Mouse (Mus musculus) heart, postnatal 0 days (tissue): ENCODE results near the gene Scn1b. TPM values are rescaled to one million over a fixed set of nuclear protein-coding genes. Genes with fewer than 3 reads are reported as not detected.

ENCODE experiments used
- ATAC-seq: fragments of 200-750 bp; cut with Nextera tagmentation; 2 replicates; pipeline ENCODE4 v1.8.0; 2017; ENCODE audit warnings: low read depth, moderate number of reproducible peaks, moderate library complexity; ENCODE audit not compliant: insufficient read depth
- DNase-seq: peaks from one replicate; pipeline ENCODE4 v3.0.0-alpha.2; 2016; ENCODE audit warnings: low spot score
- H3K27ac ChIP-seq: fragments of 300-500 bp; sonication (generic); 2 replicates; pipeline ENCODE4 v1.5.1; 2014; ENCODE audit warnings: low read depth, mild to moderate bottlenecking
- H3K27me3 ChIP-seq: fragments of 300-500 bp; sonication (generic); 2 replicates; pipeline ENCODE4 v1.6.1; 2014; ENCODE audit warnings: low read length, mixed read lengths; ENCODE audit not compliant: control insufficient read depth, insufficient read depth
- H3K36me3 ChIP-seq: fragments of 300-500 bp; sonication (generic); replicated peaks from 2 replicates; pipeline ENCODE4 v1.6.1; 2014; ENCODE audit warnings: low read length, mixed read lengths; ENCODE audit not compliant: control insufficient read depth, insufficient read depth
- H3K4me1 ChIP-seq: fragments of 300-500 bp; sonication (generic); 2 replicates; pipeline ENCODE4 v1.6.1; 2014; ENCODE audit warnings: antibody characterized with exemption; ENCODE audit not compliant: control insufficient read depth, insufficient read depth
- H3K4me2 ChIP-seq: fragments of 300-500 bp; sonication (generic); 2 replicates; pipeline ENCODE4 v1.6.1; 2014; ENCODE audit warnings: low read depth, mild to moderate bottlenecking, low read length, moderate library complexity
- H3K4me3 ChIP-seq: fragments of 300-500 bp; sonication (generic); 2 replicates; pipeline ENCODE4 v1.5.1; 2014; ENCODE audit warnings: low read depth, low read length
- H3K9ac ChIP-seq: fragments of 300-500 bp; sonication (generic); replicated peaks from 2 replicates; pipeline ENCODE4 v1.6.1; 2014; ENCODE audit warnings: low read depth, low read length, mixed read lengths
- H3K9me3 ChIP-seq: fragments of 300-500 bp; sonication (generic); replicated peaks from 2 replicates; pipeline ENCODE4 v1.6.1; 2016; ENCODE audit warnings: low read length; ENCODE audit not compliant: control insufficient read depth
- CTCF ChIP-seq: IDR thresholded peaks from 2 replicates; pipeline ENCODE4 v1.5.1; 2016; ENCODE audit warnings: antibody characterized with exemption, control low read depth, low read depth
- EP300 ChIP-seq: IDR thresholded peaks from 2 replicates; pipeline ENCODE4 v1.6.1; 2016; ENCODE audit warnings: antibody characterized with exemption, low read depth
- WGBS: fragments of 180-500 bp; shearing (Covaris S2); extraction: QIAGEN DNeasy Blood & Tissue Kit; methylation state at CpG from one replicate; pipeline ENCODE4 v1.1.7; 2014; 5-methylcytosine and 5-hydroxymethylcytosine counted together
- polyA plus RNA-seq: library from polyadenylated mRNA; unstranded; fragments of >200 nt; fragmentation: Nextera tagmentation; extraction: Ambion mirVana; gene quantifications from 2 replicates; pipeline ENCODE4 v1.2.1, GENCODE M21; 2015
- total RNA-seq: library from RNA; depleted of rRNA; stranded (reverse); fragments of >200 nt; gene quantifications from 2 replicates; pipeline ENCODE4 v1.2.3, GENCODE M21; 2014; ENCODE audit warnings: low replicate concordance

The Scn1b gene
- total and polyA plus RNA-seq, 2 experiments from 2014 or later = 4.2 to 4.7 TPM

- Histone ChIP-seq H3K4me2 (no peak within 1 kb of the TSS), H3K4me3 (no peak within 1 kb of the TSS), H3K27me3 (no peaks in the 10 kb centered on the region; the same call in 1 of the 2 replicates), H3K4me1 (no peaks in the 10 kb centered on the region), H3K9ac (no peak within 1 kb of the TSS), H3K36me3 (no peaks in the 10 kb centered on the region), H3K27ac (no peak within 1 kb of the TSS), H3K9me3 (no peaks in the 10 kb centered on the region)
- 54% methylated on average over 5 of the region's 5 CpGs for WGBS
- ATAC-seq (no peak), DNase-seq (no peak)
- TF ChIP-seq EP300 = no peak
- TF ChIP-seq CTCF = no peak
Measured at GRCm38 (mm10) chr7:31076492-31076891, 50.3 kb downstream of the Scn1b start, which contains the start of gene Fxyd3. Gene Fxyd3, minus strand, starts transcription at chr7:31076704.

- Histone ChIP-seq H3K36me3 (no peaks in the 10 kb centered on the region), H3K27me3 (no peaks in the 10 kb centered on the region; the same call in 1 of the 2 replicates), H3K27ac (no peak overlapping the region), H3K4me2 (no peak overlapping the region), H3K4me1 (no peaks in the 10 kb centered on the region), H3K9ac (no peak overlapping the region), H3K4me3 (no peak overlapping the region), H3K9me3 (no peaks in the 10 kb centered on the region)
- no peak for TF ChIP-seq EP300
- no peak for TF ChIP-seq CTCF
- ATAC-seq (no peak), DNase-seq (no peak)
- WGBS = 62% methylated on average over 5 of the region's 5 CpGs
Measured at GRCm38 (mm10) chr7:31074713-31075069, 52.1 kb downstream of the Scn1b start.

- Histone ChIP-seq H3K36me3 (no peaks in the 10 kb centered on the region), H3K4me2 (no peak overlapping the region), H3K4me1 (no peaks in the 10 kb centered on the region), H3K27ac (no peak overlapping the region), H3K27me3 (no peaks in the 10 kb centered on the region; the same call in 1 of the 2 replicates), H3K9me3 (no peaks in the 10 kb centered on the region), H3K9ac (no peak overlapping the region), H3K4me3 (no peak overlapping the region)
- DNase-seq (no peak), ATAC-seq (no peak)
- TF ChIP-seq CTCF = no peak
- no peak for TF ChIP-seq EP300
- WGBS = 64% methylated on average over 7 of the region's 7 CpGs
Measured at GRCm38 (mm10) chr7:31074061-31074712, 52.6 kb downstream of the Scn1b start.

GRCm38 (mm10) chr7:31073546-31073945 lies 53.3 kb downstream of the Scn1b start:
- Histone ChIP-seq H3K4me2 (no peak overlapping the region), H3K9ac (no peak overlapping the region), H3K36me3 (no peaks in the 10 kb centered on the region), H3K27ac (no peak overlapping the region), H3K9me3 (no peaks in the 10 kb centered on the region), H3K4me3 (no peak overlapping the region), H3K4me1 (no peaks in the 10 kb centered on the region), H3K27me3 (no peaks in the 10 kb centered on the region; the same call in 1 of the 2 replicates)
- ATAC-seq (no peak), DNase-seq (no peak)
- no peak for TF ChIP-seq CTCF
- TF ChIP-seq EP300 = no peak

GRCm38 (mm10) chr7:31072326-31072725 lies 54.5 kb downstream of the Scn1b start:
- Histone ChIP-seq H3K4me1 (no peaks in the 10 kb centered on the region), H3K27me3 (no peaks in the 10 kb centered on the region), H3K9me3 (no peaks in the 10 kb centered on the region), H3K27ac (no peak overlapping the region), H3K9ac (no peak overlapping the region), H3K4me2 (no peak overlapping the region), H3K4me3 (no peak overlapping the region), H3K36me3 (no peaks in the 10 kb centered on the region)
- ATAC-seq = no peak
- TF ChIP-seq CTCF = no peak
- no peak for TF ChIP-seq EP300
- WGBS = 55% methylated on average over 9 of the region's 9 CpGs
- no peak for DNase-seq

- ATAC-seq (no peak), DNase-seq (no peak)
- Histone ChIP-seq H3K4me2 (no peak overlapping the region), H3K4me3 (no peak overlapping the region), H3K9ac (no peak overlapping the region), H3K4me1 (no peaks in the 10 kb centered on the region), H3K27ac (no peak overlapping the region), H3K9me3 (no peaks in the 10 kb centered on the region), H3K36me3 (no peaks in the 10 kb centered on the region), H3K27me3 (no peaks in the 10 kb centered on the region)
- TF ChIP-seq CTCF (no peak), EP300 (no peak)
- WGBS = 77% methylated on average over 6 of the region's 6 CpGs
Measured at GRCm38 (mm10) chr7:31070324-31070723, 56.5 kb downstream of the Scn1b start.
